ENCODE assay signal across 1 mouse cellular context in genomic region chr4:130138441-130139213, GRCm38 (mm10).
TF ChIP-seq lines count a peak whose summit lies in the region.

No protein-coding gene starts in this region.

TF ChIP-seq in C2C12, 6 proteins besides CTCF, POLR2A, EP300 and RAD21:
- TF ChIP-seq MYOG (IDR thresholded peaks at IDR 0.05; ENCODE audit: control insufficient read depth, extremely low read depth, insufficient read length) (no peak), USF1 (IDR thresholded peaks at IDR 0.05; ENCODE audit: low read depth) (no peak), MYOD1 (IDR thresholded peaks at IDR 0.05; ENCODE audit: control insufficient read depth, insufficient read length, low read depth) (no peak), MAX (IDR thresholded peaks at IDR 0.05) (no peak), CEBPB (IDR thresholded peaks at IDR 0.05; ENCODE audit: low read depth) (no peak), FOSL1 (IDR thresholded peaks at IDR 0.05; ENCODE audit: insufficient read depth, low read length, poor library complexity, severe bottlenecking) (no peak)
